Mouse (Mus musculus) adrenal gland, postnatal 36 days (tissue): ENCODE data around the gene Gzmf. TPM values are rescaled to one million over a fixed set of nuclear protein-coding genes. Genes with fewer than 3 reads are reported as not detected.
"Not testable (repeated sequence)": the region's sequence is repeated elsewhere in the genome, so short reads cannot be mapped to it uniquely, and the experiment has no call there.

Source experiments
- DNase-seq, 2 experiments: peaks; one replicate each; pipeline ENCODE4 v3.0.0; 2021; ENCODE audit warnings: mixed read lengths in 1 of 2
- long read RNA-seq, 2 experiments: library from polyadenylated mRNA; stranded (forward); transcript quantifications; one replicate each; pipeline ENCODE4 v2.0.0; 2021; ENCODE audit warnings: borderline sequencing depth in 2 of 2
- total RNA-seq, 2 experiments: library from RNA; stranded (reverse); gene quantifications; 2 replicates each; pipeline ENCODE4 v1.2.3; 2021

Gzmf gene
- total RNA-seq: not detected
- long read RNA-seq, experiment 1: 0 reads
- long read RNA-seq, experiment 2: 0 reads

DNA sequence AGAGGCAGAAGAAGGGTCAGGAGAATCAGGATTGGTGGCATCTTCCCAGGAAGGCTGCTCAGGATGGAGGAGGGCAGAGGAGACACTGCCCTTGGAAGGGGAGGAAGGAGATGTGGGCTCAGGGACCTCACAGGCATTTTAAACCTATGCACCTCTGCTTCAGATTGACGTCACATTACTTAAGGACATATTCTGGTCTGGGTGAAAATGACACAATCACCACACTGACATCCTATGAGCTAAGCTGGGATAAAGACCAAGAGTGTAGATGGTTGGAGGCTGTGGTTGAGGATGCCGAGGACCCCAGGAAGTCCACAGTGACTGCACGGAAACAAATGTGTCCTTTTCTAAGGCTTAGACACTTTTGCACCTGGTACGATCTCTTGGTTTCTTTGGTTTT lies at the start of gene Gzmf:
Gene Gzmf (minus strand): TSS at position 101 of the 400 bp plus-strand sequence.
- DNase-seq: no peak

DNA sequence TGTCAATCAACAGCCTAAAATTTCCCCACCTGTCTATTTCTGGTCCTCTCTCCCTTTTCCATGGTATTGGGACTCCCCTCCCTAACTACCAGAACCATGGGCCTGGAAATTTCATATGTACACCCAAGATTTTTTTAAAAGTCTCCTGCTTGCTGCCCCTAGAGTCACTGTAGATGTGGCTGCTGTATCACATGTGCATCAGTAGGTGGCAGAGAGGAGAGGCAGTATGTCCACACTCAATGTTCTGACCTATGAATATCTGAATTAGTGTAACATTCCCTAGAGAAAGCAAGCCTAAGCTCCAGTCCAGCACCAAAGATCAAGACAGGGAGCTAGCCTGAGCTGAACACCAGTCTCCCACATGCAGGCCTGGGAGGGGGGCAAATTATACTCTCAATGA lies 29.2 kb upstream of the Gzmf start:
- no peak for DNase-seq

DNA sequence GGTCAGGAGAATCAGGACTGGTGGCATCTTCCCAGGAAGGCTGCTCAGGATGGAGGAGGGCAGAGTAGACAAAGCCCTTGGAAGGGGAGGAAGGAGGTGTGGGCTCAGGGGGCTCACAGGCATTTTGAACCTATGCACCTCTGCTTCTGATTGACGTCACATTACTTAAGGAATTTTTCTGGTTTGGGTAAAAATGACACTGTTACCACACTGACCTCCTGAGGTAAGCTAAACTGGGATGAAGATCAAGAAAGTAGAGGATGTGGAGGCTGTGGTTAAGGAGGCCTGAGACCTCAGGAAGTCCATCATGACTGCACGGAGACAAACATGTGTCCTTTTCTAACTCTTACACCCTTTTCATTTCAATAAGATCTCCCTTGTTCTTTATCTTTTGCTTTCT lies 23.3 kb upstream of the Gzmf start, which contains the start of gene Gzmc:
Gene Gzmc (minus strand): TSS at position 101 of the 400 bp plus-strand sequence.
- DNase-seq: no peak

DNA sequence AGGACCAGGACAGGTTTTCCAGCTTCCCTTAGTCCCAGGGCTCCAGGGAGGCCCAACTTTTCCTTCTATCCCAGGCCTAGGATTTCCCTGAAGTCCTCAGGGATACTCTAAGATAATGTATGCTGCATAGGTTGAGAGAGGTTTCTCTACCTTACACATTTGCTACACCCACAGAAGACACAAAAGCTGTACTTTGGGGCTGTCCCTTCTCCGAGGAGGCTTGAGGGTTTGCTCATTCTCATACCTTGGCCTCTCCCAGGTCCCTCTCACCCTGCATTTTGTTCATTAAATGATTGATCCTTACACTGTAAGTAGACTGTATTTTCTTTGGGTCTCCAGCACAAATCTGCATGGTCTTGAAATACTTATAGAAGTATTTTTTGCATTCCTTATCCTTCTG lies 5.6 kb downstream of the Gzmf start:
- no peak for DNase-seq

DNA sequence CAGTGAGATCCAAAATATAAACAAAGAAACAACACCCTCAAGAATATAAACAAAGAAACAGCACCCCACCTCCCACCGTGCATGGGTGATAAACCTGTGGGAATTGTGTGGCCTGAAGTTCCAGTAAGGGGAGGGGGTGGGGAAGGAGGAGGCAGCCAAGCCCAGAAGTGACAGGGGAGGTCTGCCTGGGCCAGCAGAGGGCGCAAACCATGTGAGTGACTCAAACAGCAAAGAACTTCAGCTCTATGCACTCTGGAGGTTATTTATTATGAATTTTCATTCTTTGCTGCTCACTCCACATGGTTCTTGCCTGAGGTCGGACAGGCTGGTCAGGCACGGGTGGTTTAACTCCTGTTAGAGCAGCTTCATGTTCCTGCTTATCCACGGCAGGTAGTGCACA lies 6.2 kb downstream of the Gzmf start:
- DNase-seq: peak; percentile 36 to 56

DNA sequence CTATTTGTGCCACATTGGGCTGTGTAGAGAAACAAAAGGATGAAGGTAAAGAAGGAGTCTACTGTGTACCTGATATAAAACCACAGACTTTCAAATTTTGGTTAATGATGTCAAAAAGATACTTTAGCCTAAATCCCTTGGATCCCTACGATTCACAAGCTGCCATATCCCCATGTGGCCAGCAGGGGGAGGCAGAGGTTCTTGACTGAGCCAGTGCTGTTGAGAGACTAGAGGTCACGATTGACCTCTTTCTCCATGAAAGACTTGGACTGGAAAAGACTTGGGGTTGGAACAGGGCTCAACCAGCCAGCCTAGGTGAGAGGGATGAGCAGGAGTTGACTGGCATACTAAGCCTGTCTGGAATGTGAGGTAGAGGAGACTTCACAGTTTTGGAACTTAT lies 7.2 kb downstream of the Gzmf start:
- DNase-seq: peak; percentile 73 to 78

DNA sequence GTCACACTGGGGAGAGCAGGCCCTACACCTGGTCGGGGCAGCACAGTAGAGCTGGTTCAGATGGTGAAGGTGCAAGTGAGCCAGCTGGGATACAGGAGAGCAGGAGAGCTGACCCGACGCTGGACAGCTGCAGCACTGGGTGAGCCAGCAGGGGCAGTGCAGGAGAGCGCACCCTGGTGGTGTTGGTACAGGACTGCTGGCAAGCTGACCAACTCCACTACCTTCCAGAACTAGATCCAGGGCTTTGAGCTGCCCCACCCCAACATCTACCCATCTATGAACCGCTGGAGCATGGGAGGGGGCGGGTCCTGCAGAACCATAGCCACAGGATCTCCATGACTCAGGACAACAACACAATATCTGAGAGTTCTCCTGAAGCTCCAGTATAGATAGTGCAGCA lies 24.3 kb downstream of the Gzmf start:
- DNase-seq: peak; percentile 31 to 41

DNA sequence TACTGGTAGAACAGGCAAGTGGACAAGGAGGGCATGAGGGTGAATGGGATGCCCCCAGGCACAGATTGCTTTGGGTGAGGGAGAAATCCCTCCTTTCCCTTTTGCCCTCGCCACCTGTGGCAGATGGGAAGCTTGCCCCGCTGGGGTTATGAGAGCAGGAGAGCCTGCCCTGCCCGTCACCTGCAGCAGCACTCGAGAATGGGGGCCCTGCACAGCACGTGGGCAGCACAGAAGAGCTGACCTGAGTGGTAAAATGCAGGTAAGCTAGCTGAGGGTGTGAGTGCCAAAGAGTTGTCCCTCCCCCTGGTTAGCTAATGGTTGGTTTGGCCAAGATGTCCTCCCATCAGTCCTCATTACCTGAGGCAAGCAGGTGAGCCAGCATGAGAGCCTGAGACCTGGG lies 24.7 kb downstream of the Gzmf start:
- no peak for DNase-seq

DNA sequence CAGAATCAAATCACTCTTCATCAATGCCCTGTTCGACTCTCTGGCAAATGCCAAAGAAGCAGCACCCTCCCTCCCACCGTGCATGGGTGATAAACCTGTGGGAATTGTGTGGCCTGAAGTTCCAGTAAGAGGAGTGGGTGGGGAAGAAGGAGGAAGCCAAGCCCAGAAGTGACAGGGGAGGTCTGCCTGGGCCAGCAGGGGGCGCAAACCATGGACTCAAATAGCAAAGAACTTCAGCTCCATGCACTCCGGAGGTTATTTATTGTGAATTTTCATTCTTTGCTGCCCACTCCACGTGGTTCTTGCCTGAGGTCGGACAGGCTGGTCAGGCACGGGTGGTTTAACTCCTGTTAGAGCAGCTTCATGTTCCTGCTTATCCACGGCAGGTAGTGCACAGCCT lies 33.6 kb downstream of the Gzmf start:
- DNase-seq: peak; percentile 52 to 68

DNA sequence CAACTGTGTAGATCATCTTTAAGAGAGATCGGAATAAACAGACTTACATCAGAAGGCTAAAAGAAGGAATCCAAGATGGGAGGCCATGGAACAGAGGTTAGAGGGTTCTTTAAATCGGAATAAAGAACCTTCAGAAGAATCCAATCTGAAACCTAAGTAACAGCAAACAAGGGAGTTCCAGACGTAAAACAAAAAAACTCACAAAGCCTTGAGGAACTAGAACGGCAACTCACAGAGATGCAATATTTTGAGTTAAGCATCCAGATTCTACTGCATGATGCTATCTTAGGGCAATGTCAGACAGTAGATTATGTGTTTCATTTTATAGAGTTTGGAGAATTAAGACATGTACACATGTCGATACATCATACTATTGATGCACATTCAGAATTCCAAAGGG lies 36.7 kb downstream of the Gzmf start, which contains the start of gene Gzmn:
Gene Gzmn (minus strand): TSS at position 101 of the 400 bp plus-strand sequence.
- DNase-seq: no peak

DNA sequence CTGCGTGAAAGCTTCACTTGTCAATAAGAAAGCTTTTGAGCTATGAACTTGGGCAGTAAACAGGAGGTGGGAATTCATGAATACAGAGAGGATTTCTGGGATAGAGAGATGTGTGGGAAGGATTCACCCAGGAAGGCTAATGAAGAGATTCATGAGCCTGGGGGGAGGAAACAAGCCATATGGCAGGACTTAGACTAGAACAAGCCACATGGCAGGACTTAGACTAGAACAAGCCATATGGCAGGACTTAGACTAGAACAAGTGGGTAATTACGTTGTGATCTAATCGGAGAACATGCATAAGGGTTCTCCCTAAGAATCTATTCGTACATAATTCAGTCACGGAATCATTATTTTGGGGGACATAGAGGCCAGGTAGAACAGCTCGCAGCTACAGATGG lies 37.8 kb downstream of the Gzmf start:
- no peak for DNase-seq

DNA sequence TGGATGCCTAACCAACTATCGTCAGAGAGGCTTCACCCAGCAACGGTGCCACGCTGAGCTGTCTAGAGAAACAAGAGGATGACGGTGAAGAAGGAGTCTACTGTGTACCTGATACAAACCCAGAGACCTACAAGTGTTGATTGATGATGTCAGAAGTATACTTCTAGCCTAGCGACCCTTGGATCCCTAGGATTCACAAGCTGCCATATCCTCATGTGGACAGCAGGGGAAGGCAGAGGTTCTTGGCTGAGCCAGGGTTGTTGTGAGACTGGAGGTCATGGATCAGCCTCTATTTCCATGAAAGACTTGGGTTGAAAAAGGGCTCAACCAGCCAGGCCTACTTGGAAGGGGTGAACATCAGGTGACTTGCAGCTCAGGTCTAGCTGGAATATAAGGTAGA lies 38.5 kb downstream of the Gzmf start:
- DNase-seq: no peak

DNA sequence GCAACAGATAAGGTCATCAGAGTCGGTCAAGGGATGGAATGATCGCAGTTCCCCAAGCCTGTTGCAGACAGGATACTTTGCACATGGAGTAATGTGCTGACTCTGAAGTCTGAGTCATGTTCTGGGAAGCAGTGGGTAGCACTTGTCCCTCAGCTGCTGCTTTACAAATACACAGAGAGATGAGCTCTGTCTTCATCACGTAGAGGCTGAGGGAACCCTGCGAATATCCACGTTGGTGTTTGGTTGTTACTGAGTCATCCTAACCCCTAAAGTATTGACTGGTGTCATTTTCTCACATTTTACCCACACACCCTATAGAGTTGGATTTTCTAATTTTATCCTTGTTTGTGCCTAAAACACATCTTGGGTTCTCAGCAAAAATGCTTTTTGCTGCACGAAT lies 43.2 kb downstream of the Gzmf start:
- no peak for DNase-seq

DNA sequence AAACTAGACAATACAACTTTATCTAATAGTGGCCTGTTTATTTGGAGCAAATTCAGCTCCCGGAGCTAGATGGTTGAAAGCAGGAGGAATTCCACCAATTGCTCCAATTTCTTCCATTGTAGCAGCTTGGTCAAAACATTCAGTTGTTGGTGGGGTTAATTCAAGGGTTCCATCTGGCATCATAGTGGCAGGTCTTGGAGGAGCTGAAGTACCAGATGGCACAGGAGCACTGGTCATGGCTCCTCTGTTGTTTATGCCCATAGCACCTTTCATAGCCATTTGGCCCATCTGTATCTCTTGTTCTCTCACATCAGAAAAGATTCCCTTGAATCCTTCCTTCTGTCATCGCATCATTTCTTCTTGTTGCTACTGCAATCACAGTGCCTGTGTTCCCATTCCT lies 49.1 kb downstream of the Gzmf start:
- no peak for DNase-seq

DNA sequence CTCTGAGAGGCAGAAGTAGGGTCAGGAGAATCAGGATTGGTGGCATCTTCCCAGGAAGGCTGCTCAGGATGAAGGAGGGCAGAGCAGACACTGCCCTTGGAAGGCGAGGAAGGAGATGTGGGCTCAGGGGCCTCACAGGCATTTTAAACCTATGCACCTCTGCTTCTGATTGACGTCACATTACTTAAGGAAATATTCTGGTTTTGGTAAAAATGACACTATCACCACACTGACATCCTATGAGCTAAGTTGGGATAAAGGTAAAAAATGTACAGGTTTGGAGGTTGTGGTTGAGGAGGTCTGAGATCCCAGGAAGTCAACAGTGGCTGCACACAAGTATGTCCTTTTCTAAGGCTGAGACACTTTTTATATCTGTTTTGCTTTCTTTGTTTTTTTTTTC lies 51.7 kb downstream of the Gzmf start, which contains the start of gene Gzmg:
Gene Gzmg (minus strand): TSS at position 101 of the 400 bp plus-strand sequence.
- not testable (repeated sequence) for DNase-seq

DNA sequence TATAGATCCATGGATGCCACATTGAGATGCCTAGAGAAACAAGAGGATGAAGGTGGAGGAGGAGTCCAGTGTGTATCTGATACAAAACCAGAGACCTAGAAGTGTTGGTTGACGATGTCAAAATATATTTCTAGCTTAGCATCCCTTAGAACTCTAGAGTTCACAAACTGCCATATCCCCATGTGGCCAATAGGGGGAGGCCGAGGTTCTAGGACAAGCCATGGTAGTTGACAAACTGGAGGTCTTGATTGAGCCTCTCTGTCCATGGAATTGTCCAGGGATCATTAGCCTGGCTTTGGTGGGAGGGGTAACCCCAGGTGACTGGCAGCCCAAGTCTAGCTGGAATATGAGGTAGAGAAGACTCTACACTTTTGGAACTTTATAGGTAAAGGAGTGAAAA lies 55.9 kb downstream of the Gzmf start:
- no peak for DNase-seq

Other genes with a start within 250 kb of the Gzmf start
- not detected for gene Mcpt1, start 193.4 kb downstream of the Gzmf start, total RNA-seq
- gene Mcpt9, start 180.9 kb downstream of the Gzmf start, total RNA-seq: not detected
- gene Mcpt2, start 169.4 kb downstream of the Gzmf start, total RNA-seq: not detected
- 1 to 10 TPM; 2.2 to 2.8 TPM for gene Mcpt4, start 149.1 kb downstream of the Gzmf start, total RNA-seq
- not detected for gene Mcpt8, start 126.1 kb downstream of the Gzmf start, total RNA-seq
- gene Ctsg, start 108.8 kb downstream of the Gzmf start, total RNA-seq: not detected
- not detected for gene Gzme, start 90.8 kb downstream of the Gzmf start, total RNA-seq
- gene Gzmd, start 78.8 kb downstream of the Gzmf start, total RNA-seq: not detected
- gene Gzmg, start 51.8 kb downstream of the Gzmf start, total RNA-seq: not detected
- gene Gzmn, start 36.8 kb downstream of the Gzmf start, total RNA-seq: not detected
- gene Gzmc, start 23.2 kb upstream of the Gzmf start, total RNA-seq: not detected
- gene Gzmb, start 50.8 kb upstream of the Gzmf start, total RNA-seq: under 1 TPM; 0.20 to 0.33 TPM
- not detected for gene Atp12a, start 153.7 kb upstream of the Gzmf start, total RNA-seq
- 1 to 10 TPM in 1 of 2 experiments, under 1 TPM in 1; 0.63 to 1.5 TPM for gene Rnf17, start 191.2 kb upstream of the Gzmf start, total RNA-seq